Mouse (Mus musculus): ENCODE results near the gene Mrps6.

The Mrps6 gene

DNA sequence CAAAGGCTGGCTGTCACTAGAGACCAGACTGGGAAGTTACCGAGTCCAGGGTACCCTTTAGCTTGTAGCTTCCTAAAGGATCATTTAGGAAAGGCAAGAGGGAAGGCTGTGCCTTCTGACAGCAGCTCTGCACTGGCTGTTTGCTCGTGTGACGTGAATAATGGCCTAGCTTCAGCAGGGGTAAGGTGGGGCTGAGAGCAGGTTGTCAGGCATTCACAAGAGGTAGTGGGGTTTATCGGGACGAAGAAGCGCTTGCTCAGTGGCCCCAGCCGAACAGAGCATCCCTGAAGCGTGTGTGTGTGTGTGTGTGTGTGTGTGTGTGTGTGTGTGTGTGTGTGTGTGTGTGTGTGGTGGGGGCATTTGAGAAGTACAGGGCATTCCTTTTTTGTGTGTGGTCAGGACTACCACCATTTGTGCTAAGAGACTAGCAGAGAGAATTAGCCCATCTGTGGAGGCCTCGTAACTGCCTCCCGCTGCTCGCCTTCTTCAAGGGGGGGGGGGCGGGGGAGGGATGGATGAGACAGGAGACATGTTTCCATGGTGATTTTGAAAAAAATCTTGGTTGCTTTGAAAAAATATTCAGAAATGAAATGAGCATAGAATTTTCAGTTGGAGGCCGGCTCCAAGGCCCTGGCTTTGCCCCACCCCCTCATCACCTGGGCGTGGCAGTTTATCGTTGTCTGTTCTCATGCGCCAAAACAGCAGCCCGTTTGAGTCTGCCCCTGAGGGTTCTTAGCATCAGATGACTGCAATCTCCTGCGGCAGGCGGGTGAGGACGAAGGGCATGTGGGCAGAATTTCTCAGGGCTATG is 57.7 kb downstream of the Mrps6 start:
- in situ Hi-C loops (cut with MboI; ENCODE audit: unreplicated experiment in 2 of 2): no loop called here

DNA sequence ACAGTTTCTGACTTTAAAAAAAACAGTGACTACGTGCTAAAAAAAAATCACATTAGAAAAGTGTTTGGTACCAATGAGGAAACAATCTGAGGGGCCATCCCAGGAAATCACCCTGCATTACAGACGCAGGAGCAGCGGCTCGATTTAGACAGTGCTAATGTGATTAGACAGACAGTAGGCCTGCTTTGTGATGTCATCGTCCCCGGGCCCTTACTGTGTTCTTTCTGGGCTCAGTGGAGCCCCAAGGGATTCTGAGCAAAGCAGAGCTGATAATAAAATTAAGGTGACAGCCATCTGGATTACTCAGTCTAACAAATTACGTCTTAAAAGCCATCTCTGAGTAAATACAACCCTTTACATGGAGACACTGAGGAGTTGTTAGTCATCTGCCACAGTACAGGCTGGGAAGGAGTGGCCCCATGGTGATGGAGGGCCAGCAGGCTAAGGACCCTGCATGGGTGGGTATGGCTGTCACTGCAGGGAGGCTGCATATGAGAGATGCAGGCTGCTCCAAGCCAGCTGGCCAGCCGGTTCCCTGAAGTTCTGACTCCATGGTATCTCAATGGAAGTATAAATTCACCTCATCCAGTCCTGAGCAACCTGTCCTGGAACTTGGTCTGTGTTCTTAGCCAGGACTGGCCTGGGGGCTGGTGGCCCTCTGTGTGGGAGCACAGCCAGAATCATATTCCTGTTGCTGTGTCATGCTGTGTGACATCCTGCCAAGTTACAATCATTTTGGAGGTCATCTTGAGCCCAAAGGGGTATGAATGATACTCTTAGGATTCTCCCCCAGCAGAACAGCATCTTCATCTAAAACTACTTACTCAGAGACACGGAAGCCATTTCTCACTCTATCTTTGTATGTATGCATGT is 59.5 kb downstream of the Mrps6 start:
- in situ Hi-C loops (cut with MboI; ENCODE audit: unreplicated experiment in 2 of 2): no loop called here

- in situ Hi-C loops (cut with MboI; ENCODE audit: unreplicated experiment in 2 of 2): no loop called here
Measured at GRCm38 (mm10) chr16:92119013-92119515, 61.0 kb downstream of the Mrps6 start.

- in situ Hi-C loops (cut with MboI; ENCODE audit: unreplicated experiment in 2 of 2): no loop called here
Measured at GRCm38 (mm10) chr16:92120899-92121531, 62.9 kb downstream of the Mrps6 start.

GRCm38 (mm10) chr16:92127226-92127625 is 69.2 kb downstream of the Mrps6 start:
- in situ Hi-C loops (cut with MboI; ENCODE audit: unreplicated experiment in 2 of 2): no loop called here

DNA sequence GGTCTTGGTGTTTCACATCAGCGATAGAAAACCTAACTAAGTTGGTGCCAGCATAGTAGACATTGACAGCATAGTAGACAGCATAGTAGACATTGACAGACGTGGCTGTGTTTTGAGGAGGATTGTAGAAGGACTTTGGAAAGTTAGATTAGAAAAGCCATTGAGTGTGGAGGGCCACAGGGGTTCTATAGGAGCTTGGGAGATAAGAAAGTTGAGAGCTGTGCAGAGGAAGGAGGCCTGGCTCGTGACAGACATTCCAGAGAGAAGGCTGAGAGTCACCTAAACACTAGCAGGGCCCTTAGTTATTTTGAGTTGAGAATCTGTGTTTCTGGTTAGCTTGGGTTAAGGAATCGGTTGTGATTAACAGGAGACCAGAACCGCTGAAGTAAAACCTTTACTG is 69.6 kb downstream of the Mrps6 start:
- in situ Hi-C loops (cut with MboI; ENCODE audit: unreplicated experiment in 2 of 2): no loop called here

DNA sequence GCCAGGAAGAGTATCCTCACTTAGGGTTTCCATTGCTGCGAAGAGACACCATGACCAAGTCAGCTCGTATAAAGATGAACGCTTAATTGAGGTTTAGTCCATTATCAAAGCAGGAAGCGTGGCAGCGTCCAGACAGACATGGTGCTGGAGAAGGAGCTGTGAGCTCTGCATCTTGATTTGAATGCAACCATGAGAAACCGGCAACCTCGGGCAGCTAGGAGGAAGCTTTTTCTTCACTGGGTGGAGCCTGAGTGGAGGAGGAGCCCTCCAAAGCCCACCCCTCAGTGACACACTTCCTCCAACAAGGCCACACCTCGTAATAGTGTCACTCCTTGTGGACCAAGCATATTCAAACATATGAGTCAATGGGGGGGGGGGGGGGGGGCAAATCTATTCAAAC is 71.8 kb downstream of the Mrps6 start:
- in situ Hi-C loops (cut with MboI; ENCODE audit: unreplicated experiment in 2 of 2): no loop called here

GRCm38 (mm10) chr16:92132511-92132910 is 74.4 kb downstream of the Mrps6 start:
- in situ Hi-C loops (cut with MboI; ENCODE audit: unreplicated experiment in 2 of 2): no loop called here

DNA sequence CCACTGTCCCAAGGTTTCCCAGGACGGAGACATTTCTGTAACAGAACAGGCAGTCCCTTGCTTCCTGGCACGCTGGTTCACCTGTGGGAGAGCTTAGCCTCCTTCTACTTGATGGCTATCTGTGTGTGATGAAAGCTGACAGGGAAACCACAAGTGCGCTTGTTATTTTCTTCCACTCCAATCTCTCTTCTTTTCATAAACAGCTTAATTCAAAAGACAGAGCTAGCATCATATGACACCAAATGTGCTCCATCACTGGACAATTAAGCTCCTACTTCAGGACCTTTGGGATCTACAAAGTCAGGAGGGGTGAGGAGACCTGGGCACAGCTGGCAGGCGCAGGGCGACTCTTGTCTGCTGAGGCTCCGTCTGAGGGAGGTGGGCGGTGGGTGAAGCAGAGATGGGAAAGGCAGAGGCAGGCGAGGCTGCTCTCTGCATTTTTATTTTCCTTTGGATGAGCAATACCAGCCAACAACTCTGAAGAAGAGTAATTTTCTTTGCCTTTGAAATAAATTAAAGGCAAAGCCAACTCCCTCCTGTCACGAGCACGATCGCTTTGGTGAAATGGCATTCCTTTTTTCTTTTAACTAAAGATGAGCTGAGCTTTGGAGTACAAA is 76.2 kb downstream of the Mrps6 start:
- in situ Hi-C loops (cut with MboI; ENCODE audit: unreplicated experiment in 2 of 2): no loop called here

DNA sequence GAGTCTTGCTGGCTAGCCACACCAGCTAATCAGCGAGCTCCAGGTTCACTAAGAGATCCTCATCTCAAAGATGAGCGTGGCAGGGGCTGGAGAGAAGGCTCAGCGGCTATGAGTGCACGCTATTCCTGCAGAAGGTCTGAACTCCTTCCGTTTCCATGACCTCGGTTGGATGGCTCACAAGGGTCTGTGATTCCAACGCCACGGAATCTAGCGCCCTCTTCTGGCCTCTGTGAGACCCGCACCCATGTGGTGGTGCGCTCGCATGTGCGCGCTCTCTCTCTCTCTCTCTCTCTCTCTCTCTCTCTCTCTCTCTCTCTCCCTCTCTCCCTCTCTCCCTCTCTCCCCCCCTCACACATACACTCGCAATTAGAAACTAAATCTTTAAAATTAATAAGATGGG is 78.2 kb downstream of the Mrps6 start:
- in situ Hi-C loops (cut with MboI; ENCODE audit: unreplicated experiment in 2 of 2): no loop called here

DNA sequence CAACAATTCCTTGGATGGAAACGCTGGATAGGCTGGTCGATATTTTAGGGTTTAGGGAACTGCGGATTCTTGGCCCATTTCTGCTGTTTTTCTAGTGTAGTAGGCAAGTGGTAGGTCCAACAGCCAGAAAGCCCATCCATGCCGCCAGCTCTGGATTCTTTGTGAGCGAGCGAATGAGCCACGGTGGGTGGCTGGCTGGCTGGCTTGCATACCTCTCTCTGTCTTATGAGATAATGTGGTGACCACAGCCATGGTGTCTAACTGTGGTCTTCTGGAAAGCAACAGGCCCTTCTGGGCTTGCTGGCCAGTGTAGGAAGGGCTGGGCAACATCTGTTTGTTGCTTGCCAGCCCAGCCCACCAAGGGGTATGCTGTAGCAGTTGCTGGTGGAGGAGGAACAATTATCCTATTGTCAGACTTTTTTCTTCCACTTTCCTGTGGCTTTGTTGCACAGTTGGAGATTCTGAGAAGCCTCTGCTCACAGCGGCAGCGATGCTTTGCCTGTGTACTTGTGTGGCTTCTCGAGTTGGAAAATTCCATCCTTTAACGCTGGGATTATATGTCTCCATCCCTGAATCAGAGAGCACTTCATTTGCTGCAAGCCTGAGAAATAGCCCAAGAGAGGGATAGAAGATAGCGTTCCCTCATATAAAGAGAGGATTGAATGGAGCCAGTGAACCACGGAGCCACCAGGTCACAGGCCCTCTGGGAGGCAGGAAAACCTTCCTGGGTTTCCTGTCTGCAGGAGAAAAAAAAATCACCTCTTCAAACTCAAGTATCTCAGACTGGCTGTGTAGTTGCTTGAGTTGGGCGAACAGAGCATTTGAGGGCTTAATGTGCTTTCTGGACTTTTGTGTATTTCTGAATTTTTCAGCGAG is 81.6 kb downstream of the Mrps6 start:
- in situ Hi-C loops (cut with MboI; ENCODE audit: unreplicated experiment in 2 of 2): no loop called here

- in situ Hi-C loops (cut with MboI; ENCODE audit: unreplicated experiment in 2 of 2): no loop called here
Measured at GRCm38 (mm10) chr16:92140328-92140727, 82.3 kb downstream of the Mrps6 start.

DNA sequence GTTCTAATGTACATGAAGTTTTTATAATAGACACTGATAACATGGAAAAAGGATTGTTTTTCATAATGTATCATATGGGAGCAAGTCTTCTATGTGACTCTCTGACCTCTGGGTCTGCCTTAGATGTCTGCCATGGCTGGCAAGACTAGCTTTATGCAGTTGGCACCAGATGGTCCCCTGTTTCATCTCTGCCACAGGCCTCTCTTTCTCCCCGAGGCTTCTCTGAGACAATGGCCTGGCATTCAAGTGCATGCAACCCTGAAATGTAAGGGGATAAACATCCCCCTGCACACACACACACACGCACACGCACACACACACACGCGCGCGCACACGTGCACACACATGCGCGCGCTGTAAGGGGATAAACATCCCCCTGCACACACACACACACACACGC is 83.0 kb downstream of the Mrps6 start:
- in situ Hi-C loops (cut with MboI; ENCODE audit: unreplicated experiment in 2 of 2): no loop called here

- in situ Hi-C loops (cut with MboI; ENCODE audit: unreplicated experiment in 2 of 2): no loop called here
Measured at GRCm38 (mm10) chr16:92142426-92143012, 84.4 kb downstream of the Mrps6 start.

DNA sequence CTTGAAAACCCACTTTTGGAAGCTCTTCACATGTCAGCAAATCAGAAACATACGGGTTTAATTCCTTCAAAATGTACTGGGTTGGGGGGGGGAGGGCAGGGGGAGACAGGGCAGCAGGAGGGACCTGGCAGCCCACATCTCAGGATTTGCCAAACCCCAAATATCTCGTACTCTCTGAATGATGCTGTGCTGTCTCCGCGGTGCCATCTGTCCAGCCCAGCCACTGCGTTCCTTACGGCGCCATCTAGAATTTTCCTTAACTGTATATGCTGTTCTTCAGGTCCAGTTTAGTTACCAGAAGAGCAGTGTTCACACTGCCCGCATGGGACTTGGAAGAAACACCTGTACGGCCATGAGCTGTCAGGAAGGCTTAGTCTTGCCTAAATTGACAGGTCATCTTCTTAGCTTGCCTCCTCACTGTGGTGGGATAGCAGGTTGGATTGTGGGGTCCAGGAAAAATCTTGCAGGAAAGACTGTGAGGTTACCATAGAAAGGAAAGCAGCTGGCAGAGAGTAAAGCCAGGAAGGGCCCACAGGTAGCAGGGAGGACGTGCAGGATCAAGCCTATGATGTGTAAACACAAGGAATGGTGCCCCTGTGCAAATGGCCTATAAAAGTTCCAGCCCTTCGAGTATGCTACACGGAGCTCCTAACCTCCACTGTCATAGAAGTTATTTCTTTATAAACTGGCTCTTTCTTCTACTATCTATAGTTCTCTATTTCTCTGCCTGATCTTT is 89.7 kb downstream of the Mrps6 start:
- in situ Hi-C loops (cut with MboI; ENCODE audit: unreplicated experiment in 2 of 2): no loop called here

DNA sequence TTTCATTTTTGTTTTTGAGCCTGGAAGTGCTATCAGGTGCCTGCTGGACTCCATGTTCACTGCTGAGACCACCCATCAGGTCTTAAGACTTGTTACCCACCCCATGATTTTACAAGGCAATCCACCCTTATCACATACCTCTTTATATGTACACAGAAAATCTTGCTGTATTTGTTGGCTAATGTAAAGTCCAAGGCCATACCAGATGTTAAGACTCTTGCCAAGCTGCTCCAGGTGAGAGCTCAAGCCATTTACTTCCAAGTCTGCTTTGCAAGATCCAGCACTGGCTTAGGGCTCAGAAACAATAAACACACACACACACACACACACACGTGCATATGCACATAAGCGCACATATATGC is 90.3 kb downstream of the Mrps6 start:
- in situ Hi-C loops (cut with MboI; ENCODE audit: unreplicated experiment in 2 of 2): no loop called here

DNA sequence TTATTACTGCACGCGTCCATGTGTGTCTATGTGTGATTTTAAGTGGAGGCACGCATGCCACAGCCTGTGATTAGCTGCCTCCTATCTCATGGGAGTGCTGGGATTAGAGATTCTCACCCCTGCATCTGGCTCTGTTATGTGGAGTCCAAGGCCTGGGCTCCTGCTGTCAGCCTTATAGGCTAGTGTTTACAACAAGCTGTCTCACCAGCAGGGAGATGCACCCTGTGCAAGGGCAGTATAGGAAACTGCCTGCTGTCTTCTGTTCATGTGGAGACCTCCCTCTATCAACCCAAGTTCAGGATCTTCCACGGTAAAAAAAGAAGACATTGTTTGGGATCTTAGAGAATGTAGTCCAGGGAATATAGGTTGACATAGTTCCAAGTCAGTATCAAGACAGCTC is 92.9 kb downstream of the Mrps6 start:
- in situ Hi-C loops (cut with MboI; ENCODE audit: unreplicated experiment in 2 of 2): no loop called here

- in situ Hi-C loops (cut with MboI; ENCODE audit: unreplicated experiment in 2 of 2): no loop called here
Measured at GRCm38 (mm10) chr16:92158021-92158455, 100.0 kb downstream of the Mrps6 start.
